Mouse (Mus musculus) limb, embryonic 14.5 days (tissue): Measurements from ENCODE around the gene Mast4. TPM values are rescaled to one million over a fixed set of nuclear protein-coding genes. Genes with fewer than 3 reads are reported as not detected.

Source experiments
- ATAC-seq: fragments of 200-750 bp; cut with Nextera tagmentation; 2 replicates; pipeline ENCODE4 v1.8.0; 2017; ENCODE audit warnings: low read depth, moderate number of reproducible peaks, moderate TSS enrichment; ENCODE audit not compliant: low FRiP score
- DNase-seq: peaks from one replicate; pipeline ENCODE4 v3.0.0-alpha.2; 2015; ENCODE audit warnings: low spot score
- H3K27ac ChIP-seq: fragments of 300-500 bp; sonication (generic); replicated peaks from 2 replicates; pipeline ENCODE4 v1.5.1; 2014; ENCODE audit warnings: low read depth, mild to moderate bottlenecking, low read length, moderate library complexity, mixed read lengths
- H3K27me3 ChIP-seq: fragments of 300-500 bp; sonication (generic); 2 replicates; pipeline ENCODE4 v1.6.1; 2014; ENCODE audit warnings: low read length, mixed read lengths; ENCODE audit not compliant: control insufficient read depth, insufficient read depth
- H3K36me3 ChIP-seq: fragments of 300-500 bp; sonication (generic); 2 replicates; pipeline ENCODE4 v1.6.1; 2014; ENCODE audit warnings: mild to moderate bottlenecking, low read length, moderate library complexity, mixed read lengths; ENCODE audit not compliant: control insufficient read depth, insufficient read depth
- H3K4me1 ChIP-seq: fragments of 300-500 bp; sonication (generic); 2 replicates; pipeline ENCODE4 v1.6.1; 2014; ENCODE audit warnings: antibody characterized with exemption, low read length, mixed read lengths; ENCODE audit not compliant: control insufficient read depth, insufficient read depth
- H3K4me2 ChIP-seq: fragments of 300-500 bp; sonication (generic); replicated peaks from 2 replicates; pipeline ENCODE4 v1.6.1; 2014; ENCODE audit warnings: low read depth, mild to moderate bottlenecking, low read length, moderate library complexity; ENCODE audit not compliant: severe bottlenecking
- H3K4me3 ChIP-seq: fragments of 300-500 bp; sonication (generic); replicated peaks from 2 replicates; pipeline ENCODE4 v1.5.1; 2014; ENCODE audit warnings: low read length
- H3K9ac ChIP-seq: fragments of 300-500 bp; sonication (generic); 2 replicates; pipeline ENCODE4 v1.6.1; 2014; ENCODE audit warnings: mild to moderate bottlenecking, low read depth, low read length, moderate library complexity; ENCODE audit not compliant: severe bottlenecking
- H3K9me3 ChIP-seq: fragments of 300-500 bp; sonication (generic); 2 replicates; pipeline ENCODE4 v1.6.1; 2016; ENCODE audit warnings: low read length; ENCODE audit not compliant: control insufficient read depth
- POLR2A ChIP-seq: fragments of 200-500 bp; IDR thresholded peaks from 2 replicates; pipeline ENCODE4 v1.8.0; 2012; ENCODE audit warnings: inconsistent platforms, mild to moderate bottlenecking, moderate library complexity, borderline replicate concordance; ENCODE audit not compliant: insufficient read depth, insufficient read length; ENCODE audit errors: extremely low read depth
- WGBS: fragments of 180-500 bp; shearing (Covaris S2); extraction: QIAGEN DNeasy Blood & Tissue Kit; methylation state at CpG from one replicate; pipeline ENCODE4 v1.1.7; 2014; 5-methylcytosine and 5-hydroxymethylcytosine counted together
- polyA plus RNA-seq, 2 experiments: library from polyadenylated mRNA; depleted of rRNA in 1 of 2; stranded (reverse) in 1 of 2; unstranded in 1 of 2; fragments of >200 nt; fragmentation: Nextera tagmentation in 1 of 2; extraction: Ambion mirVana in 1 of 2; gene quantifications; 2 replicates each; pipeline versions ENCODE4 v1.2.1 to v1.2.3; 2012 to 2014

Mast4 gene
- polyA plus RNA-seq, 2 experiments: 12.5 to 25.2 TPM

DNA sequence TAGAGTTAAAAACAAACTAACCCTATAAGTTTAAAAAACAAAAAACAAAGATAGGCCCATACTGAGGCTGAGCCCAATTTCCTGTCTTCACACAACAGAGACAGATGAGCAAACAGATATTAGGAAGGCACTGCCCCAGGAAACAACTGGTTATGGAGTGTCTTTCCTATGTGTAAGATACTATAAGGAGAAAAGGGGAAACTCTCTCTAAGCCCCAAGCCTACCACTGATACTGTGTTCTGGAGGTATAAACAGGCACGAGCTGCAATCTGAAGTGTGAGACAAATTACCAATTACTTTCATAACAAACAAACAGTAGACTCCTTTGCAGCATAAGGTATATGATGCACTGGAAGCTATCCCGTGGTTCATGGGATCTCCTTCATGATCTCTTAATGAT lies 471.9 kb downstream of the Mast4 start:
- Histone ChIP-seq H3K9ac (no peak overlapping the region), H3K4me3 (no peak overlapping the region), H3K27ac (no peak overlapping the region), H3K4me2 (no peak overlapping the region), H3K4me1 (no peaks in the 10 kb centered on the region), H3K36me3 (no peaks in the 10 kb centered on the region), H3K27me3 (no peaks in the 10 kb centered on the region), H3K9me3 (no peaks in the 10 kb centered on the region)
- 63% methylated on average over 2 of the region's 2 CpGs for WGBS
- no peak for TF ChIP-seq POLR2A
- DNase-seq (no peak), ATAC-seq (no peak)

- TF ChIP-seq POLR2A: no peak
- 96% methylated on average over 7 of the region's 7 CpGs for WGBS
- H3K27ac ChIP-seq: no peak overlapping the region
Measured at GRCm38 (mm10) chr13:102860733-102861132, 473.6 kb downstream of the Mast4 start.

DNA sequence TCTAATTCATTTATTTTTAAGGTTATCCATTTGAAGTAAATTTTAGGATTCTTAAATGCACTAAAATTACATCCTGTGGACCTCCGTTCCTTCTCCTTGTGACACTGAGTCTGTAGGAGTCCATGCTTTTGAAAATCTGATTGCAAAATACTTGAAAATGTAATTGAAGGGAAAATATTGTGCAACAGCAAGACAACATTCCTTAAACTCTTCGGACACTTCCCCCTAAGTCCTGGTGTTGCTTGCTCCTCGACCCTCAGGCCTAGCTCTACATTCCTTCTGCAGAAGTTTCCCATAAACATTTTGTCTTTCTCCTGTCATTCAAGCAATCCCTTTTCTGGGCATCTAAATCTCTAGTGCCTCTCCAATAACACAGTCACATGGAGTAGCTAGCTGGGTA lies 474.2 kb downstream of the Mast4 start:
- no peaks in the 10 kb centered on the region for H3K9me3 ChIP-seq
- 71% methylated on average over 3 of the region's 3 CpGs for WGBS
- H3K4me2 ChIP-seq: no peak overlapping the region
- DNase-seq (no peak), ATAC-seq (no peak)
- H3K4me1 ChIP-seq: 0 out of 2 replicates have a peak, but pooled peaks cover 2% of the 10 kb centered on the region
- no peak overlapping the region for H3K4me3 ChIP-seq
- TF ChIP-seq POLR2A: no peak
- H3K27ac ChIP-seq: no peak overlapping the region
- H3K9ac ChIP-seq: no peak overlapping the region
- H3K36me3 ChIP-seq: no peaks in the 10 kb centered on the region
- H3K27me3 ChIP-seq: no peaks in the 10 kb centered on the region

More at GRCm38 (mm10) chr13:102860733-102861132, 473.6 kb downstream of the Mast4 start:
- H3K4me1 ChIP-seq: 0 out of 2 replicates have a peak, but pooled peaks cover 2% of the 10 kb centered on the region
- no peak overlapping the region for H3K4me3 ChIP-seq
- H3K9ac ChIP-seq: no peak overlapping the region
- DNase-seq (no peak), ATAC-seq (no peak)
- no peak overlapping the region for H3K4me2 ChIP-seq
- no peaks in the 10 kb centered on the region for H3K27me3 ChIP-seq
- no peaks in the 10 kb centered on the region for H3K36me3 ChIP-seq
- no peaks in the 10 kb centered on the region for H3K9me3 ChIP-seq

GRCm38 (mm10) chr13:102857539-102857838 lies 476.8 kb downstream of the Mast4 start:
- DNase-seq (no peak), ATAC-seq (no peak)
- Histone ChIP-seq H3K9me3 (no peaks in the 10 kb centered on the region), H3K27me3 (no peaks in the 10 kb centered on the region), H3K4me3 (no peak overlapping the region), H3K27ac (no peak overlapping the region), H3K36me3 (0 out of 2 replicates have a peak, but pooled peaks cover 4% of the 10 kb centered on the region), H3K4me2 (no peak overlapping the region), H3K9ac (no peak overlapping the region), H3K4me1 (0 out of 2 replicates have a peak, but pooled peaks cover 2% of the 10 kb centered on the region)
- 87% methylated on average over 3 of the region's 3 CpGs for WGBS
- no peak for TF ChIP-seq POLR2A

DNA sequence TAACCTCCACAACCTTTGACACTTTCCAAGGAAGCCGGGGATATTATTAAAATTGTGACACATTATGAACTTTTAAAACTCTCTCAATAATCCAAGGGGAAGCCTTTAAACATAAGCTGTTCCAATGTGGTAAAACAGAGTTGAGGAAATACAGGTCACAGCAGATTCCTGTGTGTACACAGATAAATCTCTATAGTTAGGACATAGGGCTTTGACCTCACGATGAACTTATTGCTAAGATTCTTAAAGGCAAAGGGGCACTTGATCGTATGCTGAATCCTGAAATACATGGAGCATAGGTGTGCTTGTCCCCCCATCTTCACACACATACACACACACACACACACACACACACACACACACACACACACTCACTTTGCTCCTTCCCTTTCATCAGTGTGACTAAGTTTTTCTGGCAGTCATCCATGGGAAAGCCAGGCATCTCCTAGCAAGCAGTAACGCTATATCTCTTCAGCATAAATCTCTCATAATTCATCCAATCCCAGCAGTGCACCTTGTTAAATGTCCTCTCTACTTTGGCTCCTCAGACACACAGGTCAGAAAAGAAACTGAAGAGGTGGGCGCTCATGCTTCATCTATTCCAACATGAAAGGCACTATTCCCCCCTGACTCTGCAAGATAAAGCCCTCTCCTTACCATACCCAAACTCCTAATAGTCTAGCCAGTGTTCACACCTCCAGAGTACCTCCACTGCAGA lies 477.3 kb downstream of the Mast4 start:
- Histone ChIP-seq H3K4me3 (no peak overlapping the region), H3K9ac (no peak overlapping the region), H3K4me1 (0 out of 2 replicates have a peak, but pooled peaks cover 2% of the 10 kb centered on the region), H3K9me3 (no peaks in the 10 kb centered on the region), H3K4me2 (no peak overlapping the region), H3K27me3 (no peaks in the 10 kb centered on the region), H3K27ac (no peak overlapping the region), H3K36me3 (0 out of 2 replicates have a peak, but pooled peaks cover 4% of the 10 kb centered on the region)
- WGBS: 82% methylated on average over 5 of the region's 5 CpGs
- no peak for TF ChIP-seq POLR2A
- ATAC-seq: no peak
- no peak for DNase-seq
